Mouse (Mus musculus): ENCODE measurements around the gene Srgap3. TPM values are rescaled to one million over a fixed set of nuclear protein-coding genes. Genes with fewer than 3 reads are reported as not detected.

Srgap3 gene
- polyA plus RNA-seq, 1 experiment from 2014 or later, result 1.5 TPM

DNA sequence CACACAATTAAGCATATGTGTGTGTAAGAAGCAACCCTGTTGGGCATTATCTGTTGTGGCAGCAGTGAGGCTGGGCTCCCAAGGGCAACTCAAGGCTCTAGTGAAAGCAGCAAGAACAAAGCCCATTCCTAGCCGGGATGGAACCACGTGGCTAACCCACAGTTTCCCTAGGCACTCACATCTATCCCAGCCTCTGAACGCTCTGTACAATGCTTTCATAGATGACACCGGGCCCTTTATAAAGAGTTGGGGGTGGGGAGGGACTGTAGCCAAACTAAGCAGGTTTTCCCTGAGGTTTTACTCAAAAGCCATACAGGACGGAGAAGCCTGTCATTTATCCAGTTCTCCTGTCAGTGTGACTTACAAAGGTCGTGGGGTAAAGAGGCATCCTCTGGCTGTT is 90.0 kb downstream of the Srgap3 start:
- Histone ChIP-seq H3K36me3 (ENCODE audit: control insufficient read depth, insufficient read depth, low read length) (no peaks in the 10 kb centered on the region), H3K27ac (replicated peaks) (no peak overlapping the region), H3K9ac (ENCODE audit: low read length) (no peak overlapping the region), H3K9me3 (ENCODE audit: control insufficient read depth, low read length) (no peaks in the 10 kb centered on the region), H3K4me2 (replicated peaks; ENCODE audit: low read depth) (no peak overlapping the region), H3K27me3 (ENCODE audit: control insufficient read depth, insufficient read depth, low read length) (no peaks in the 10 kb centered on the region), H3K4me3 (ENCODE audit: low read depth, low read length) (no peak overlapping the region), H3K4me1 (replicated peaks; ENCODE audit: control insufficient read depth, insufficient read depth) (no peaks in the 10 kb centered on the region)
- ATAC-seq (ENCODE audit: low FRiP score, low TSS enrichment) (no peak), DNase-seq (ENCODE audit: low spot score) (no peak)
- WGBS, result 62% methylated on average over 6 of the region's 6 CpGs
- TF ChIP-seq CTCF (IDR thresholded peaks at IDR 0.05; ENCODE audit: low read depth) (no peak), EP300 (optimal IDR thresholded peaks at IDR 0.05) (no peak)

DNA sequence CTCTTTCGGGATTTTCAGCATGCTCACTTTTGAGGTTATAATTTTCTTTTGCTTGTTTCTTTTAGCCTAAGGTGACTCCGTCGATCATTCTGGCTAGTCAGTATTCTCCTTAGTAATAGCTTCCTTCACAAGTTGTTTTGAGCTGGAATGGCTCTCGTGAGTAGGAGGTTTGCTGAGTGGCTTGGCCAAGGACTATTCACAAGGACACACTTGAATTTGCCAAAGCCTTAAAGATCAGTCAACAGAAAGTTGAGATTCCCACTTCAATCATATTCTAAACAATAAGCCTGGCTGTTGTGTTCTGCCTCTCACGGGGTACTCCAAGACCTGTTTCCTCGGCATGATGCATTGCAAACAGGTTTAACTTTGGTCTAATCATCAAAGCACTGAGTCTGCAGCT is 91.9 kb downstream of the Srgap3 start:
- Histone ChIP-seq H3K4me2 (replicated peaks; ENCODE audit: low read depth) (no peak overlapping the region), H3K36me3 (ENCODE audit: control insufficient read depth, insufficient read depth, low read length) (no peaks in the 10 kb centered on the region), H3K9me3 (ENCODE audit: control insufficient read depth, low read length) (no peaks in the 10 kb centered on the region), H3K9ac (ENCODE audit: low read length) (no peak overlapping the region), H3K27ac (replicated peaks) (no peak overlapping the region), H3K4me3 (ENCODE audit: low read depth, low read length) (no peak overlapping the region), H3K4me1 (replicated peaks; ENCODE audit: control insufficient read depth, insufficient read depth) (no peaks in the 10 kb centered on the region), H3K27me3 (ENCODE audit: control insufficient read depth, insufficient read depth, low read length) (no peaks in the 10 kb centered on the region)
- no peak for TF ChIP-seq CTCF (IDR thresholded peaks at IDR 0.05; ENCODE audit: low read depth)
- TF ChIP-seq EP300 (optimal IDR thresholded peaks at IDR 0.05), result no peak
- no peak for ATAC-seq (ENCODE audit: low FRiP score, low TSS enrichment)
- 80% methylated on average over 6 of the region's 6 CpGs for WGBS
- DNase-seq (ENCODE audit: low spot score), result no peak

DNA sequence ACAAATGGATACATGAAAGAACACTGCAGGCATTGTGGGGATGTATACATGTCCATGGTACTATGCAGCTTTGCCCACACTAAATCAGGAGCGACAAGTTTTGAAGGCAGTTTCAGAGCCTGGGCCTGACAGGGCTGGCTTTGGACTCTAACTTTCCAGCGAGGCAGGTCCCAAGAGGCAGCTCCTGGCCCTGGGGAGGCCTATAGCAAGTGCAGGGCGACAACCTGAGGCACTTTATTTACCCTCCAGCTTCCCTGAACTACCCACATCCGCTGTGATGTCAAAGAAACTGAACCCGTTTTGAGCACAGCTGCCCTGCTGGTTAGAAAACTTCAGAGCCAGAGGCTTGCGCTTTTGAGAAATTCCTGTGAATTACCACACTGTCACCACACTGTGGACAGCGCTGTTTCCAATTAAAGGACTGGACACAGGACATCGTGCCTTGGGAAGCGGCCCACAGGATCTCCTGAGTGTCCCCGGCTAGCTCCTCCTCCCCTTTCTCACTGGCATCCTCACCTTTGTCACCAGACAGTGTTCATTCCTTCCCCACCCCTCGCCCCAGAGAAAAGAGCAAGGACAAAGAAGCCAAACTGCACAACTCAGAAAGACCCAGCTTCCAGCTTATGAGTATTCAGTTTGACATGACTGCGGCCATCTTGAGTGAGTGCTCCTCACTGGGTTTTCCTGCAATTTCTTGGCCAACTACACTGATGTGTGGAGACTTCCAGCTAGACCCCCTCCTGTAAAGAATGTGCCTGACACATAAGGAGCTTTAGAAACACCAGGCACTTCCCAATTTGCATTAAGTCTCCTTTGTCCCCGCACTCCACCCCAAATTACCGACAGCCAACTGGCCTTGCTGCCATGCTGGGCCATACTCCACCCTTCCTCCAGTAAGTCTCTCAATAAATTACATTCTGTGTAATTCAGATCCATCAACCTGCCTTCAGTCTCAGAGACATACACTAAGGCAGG is 94.5 kb downstream of the Srgap3 start:
- ATAC-seq (ENCODE audit: low FRiP score, low TSS enrichment) (no peak), DNase-seq (ENCODE audit: low spot score) (no peak)
- Histone ChIP-seq H3K9me3 (ENCODE audit: control insufficient read depth, low read length) (no peaks in the 10 kb centered on the region), H3K27ac (replicated peaks) (no peak overlapping the region), H3K4me3 (ENCODE audit: low read depth, low read length) (no peak overlapping the region), H3K4me1 (replicated peaks; ENCODE audit: control insufficient read depth, insufficient read depth) (no peaks in the 10 kb centered on the region), H3K27me3 (ENCODE audit: control insufficient read depth, insufficient read depth, low read length) (no peaks in the 10 kb centered on the region), H3K36me3 (ENCODE audit: control insufficient read depth, insufficient read depth, low read length) (no peaks in the 10 kb centered on the region), H3K9ac (ENCODE audit: low read length) (no peak overlapping the region), H3K4me2 (replicated peaks; ENCODE audit: low read depth) (no peak overlapping the region)
- TF ChIP-seq EP300 (optimal IDR thresholded peaks at IDR 0.05), result no peak
- no peak for TF ChIP-seq CTCF (IDR thresholded peaks at IDR 0.05; ENCODE audit: low read depth)
- WGBS, result 68% methylated on average over 14 of the region's 14 CpGs

DNA sequence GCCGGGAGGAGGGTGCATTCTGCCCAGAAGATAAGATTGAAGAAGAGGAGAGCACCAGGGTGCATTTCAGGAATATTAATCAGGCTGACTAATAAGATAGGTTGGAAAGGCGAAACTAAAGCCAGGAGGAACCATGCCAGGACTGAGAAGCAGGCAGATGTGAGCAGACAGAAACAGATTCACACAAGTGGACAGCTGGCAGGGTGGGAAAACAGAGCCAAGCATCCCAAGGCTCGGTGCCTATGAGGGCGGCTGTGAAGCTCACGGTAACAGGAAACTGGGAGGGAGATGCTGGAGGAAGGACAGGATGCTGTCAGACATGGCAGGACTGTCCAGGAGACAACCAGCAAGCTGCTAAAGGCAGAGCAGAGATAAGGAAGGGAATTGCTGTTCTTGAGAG is 96.3 kb downstream of the Srgap3 start:
- no peaks in the 10 kb centered on the region for H3K27me3 ChIP-seq (ENCODE audit: control insufficient read depth, insufficient read depth, low read length)
- DNase-seq (ENCODE audit: low spot score) (no peak), ATAC-seq (ENCODE audit: low FRiP score, low TSS enrichment) (no peak)
- no peaks in the 10 kb centered on the region for H3K9me3 ChIP-seq (ENCODE audit: control insufficient read depth, low read length)
- 51% methylated on average over 5 of the region's 5 CpGs for WGBS
- H3K4me1 ChIP-seq (replicated peaks; ENCODE audit: control insufficient read depth, insufficient read depth), result no peaks in the 10 kb centered on the region
- H3K4me2 ChIP-seq (replicated peaks; ENCODE audit: low read depth), result no peak overlapping the region
- H3K4me3 ChIP-seq (ENCODE audit: low read depth, low read length), result no peak overlapping the region
- H3K27ac ChIP-seq (replicated peaks), result no peak overlapping the region
- H3K36me3 ChIP-seq (ENCODE audit: control insufficient read depth, insufficient read depth, low read length), result no peaks in the 10 kb centered on the region
- TF ChIP-seq CTCF (IDR thresholded peaks at IDR 0.05; ENCODE audit: low read depth), result no peak
- TF ChIP-seq EP300 (optimal IDR thresholded peaks at IDR 0.05), result no peak
- no peak overlapping the region for H3K9ac ChIP-seq (ENCODE audit: low read length)

DNA sequence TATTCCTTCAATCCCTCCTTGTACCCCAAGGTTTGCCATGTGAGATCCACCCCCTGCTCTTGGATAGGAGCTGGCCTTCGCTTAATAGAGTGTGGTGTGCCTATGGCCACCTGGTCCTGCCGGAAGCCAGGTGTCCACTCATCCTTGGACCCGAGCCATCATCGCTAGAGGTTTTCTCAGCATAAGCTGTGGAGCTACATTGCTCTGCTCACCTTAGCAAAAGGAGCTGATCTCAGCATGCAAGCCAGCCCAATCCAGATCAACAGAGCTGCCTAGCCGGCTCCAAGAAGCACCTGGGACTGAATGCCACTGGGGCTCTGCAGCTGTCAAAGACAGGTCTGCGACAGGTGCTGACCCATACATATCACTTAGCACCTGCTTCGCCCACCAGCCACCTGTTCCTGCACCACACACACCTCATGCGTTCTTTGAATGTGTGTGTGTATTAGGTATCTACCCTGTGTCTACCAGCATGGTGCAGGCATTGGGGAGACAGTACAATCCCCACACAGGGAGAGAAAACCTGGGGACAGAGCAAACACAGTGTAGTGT is 98.4 kb downstream of the Srgap3 start:
- no peak overlapping the region for H3K27ac ChIP-seq (replicated peaks)
- no peak overlapping the region for H3K4me2 ChIP-seq (replicated peaks; ENCODE audit: low read depth)
- H3K27me3 ChIP-seq (ENCODE audit: control insufficient read depth, insufficient read depth, low read length), result no peaks in the 10 kb centered on the region
- TF ChIP-seq EP300 (optimal IDR thresholded peaks at IDR 0.05), result no peak
- TF ChIP-seq CTCF (IDR thresholded peaks at IDR 0.05; ENCODE audit: low read depth), result no peak
- no peak for ATAC-seq (ENCODE audit: low FRiP score, low TSS enrichment)
- H3K4me1 ChIP-seq (replicated peaks; ENCODE audit: control insufficient read depth, insufficient read depth), result no peaks in the 10 kb centered on the region
- H3K9ac ChIP-seq (ENCODE audit: low read length), result no peak overlapping the region
- no peaks in the 10 kb centered on the region for H3K36me3 ChIP-seq (ENCODE audit: control insufficient read depth, insufficient read depth, low read length)
- no peak for DNase-seq (ENCODE audit: low spot score)
- no peak overlapping the region for H3K4me3 ChIP-seq (ENCODE audit: low read depth, low read length)
- 91% methylated on average over 8 of the region's 8 CpGs for WGBS
- H3K9me3 ChIP-seq (ENCODE audit: control insufficient read depth, low read length), result no peaks in the 10 kb centered on the region

DNA sequence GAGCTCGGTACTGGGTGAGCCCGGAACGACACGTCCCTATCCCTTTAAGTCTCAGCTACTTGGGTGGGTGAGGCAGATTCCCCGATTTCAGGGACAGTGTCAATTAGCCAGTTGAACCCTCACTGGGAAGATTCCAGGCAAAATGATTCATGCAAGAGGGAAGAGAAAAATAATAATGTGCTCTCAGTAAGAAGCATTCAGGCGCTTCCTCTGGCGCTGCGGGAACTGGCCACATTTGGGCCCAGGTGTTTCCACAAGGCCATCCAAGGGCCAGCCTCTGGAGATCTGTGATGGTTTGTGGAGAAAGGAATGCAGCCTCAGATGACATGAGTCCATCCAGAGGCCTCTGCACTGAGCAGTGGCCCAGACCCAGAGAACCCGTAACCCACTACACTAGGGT is 100.2 kb downstream of the Srgap3 start:
- no peak overlapping the region for H3K4me3 ChIP-seq (ENCODE audit: low read depth, low read length)
- H3K9ac ChIP-seq (ENCODE audit: low read length), result no peak overlapping the region
- H3K36me3 ChIP-seq (ENCODE audit: control insufficient read depth, insufficient read depth, low read length), result no peaks in the 10 kb centered on the region
- H3K4me1 ChIP-seq (replicated peaks; ENCODE audit: control insufficient read depth, insufficient read depth), result no peaks in the 10 kb centered on the region
- H3K4me2 ChIP-seq (replicated peaks; ENCODE audit: low read depth), result no peak overlapping the region
- no peaks in the 10 kb centered on the region for H3K27me3 ChIP-seq (ENCODE audit: control insufficient read depth, insufficient read depth, low read length)
- no peak for TF ChIP-seq EP300 (optimal IDR thresholded peaks at IDR 0.05)
- TF ChIP-seq CTCF (IDR thresholded peaks at IDR 0.05; ENCODE audit: low read depth), result no peak
- no peak overlapping the region for H3K27ac ChIP-seq (replicated peaks)
- DNase-seq (ENCODE audit: low spot score), result no peak
- 82% methylated on average over 9 of the region's 9 CpGs for WGBS
- H3K9me3 ChIP-seq (ENCODE audit: control insufficient read depth, low read length), result no peaks in the 10 kb centered on the region
- ATAC-seq (ENCODE audit: low FRiP score, low TSS enrichment), result no peak
